Mouse (Mus musculus): ENCODE data around the gene Cntn3. TPM values are rescaled to one million over a fixed set of nuclear protein-coding genes. Genes with fewer than 3 reads are reported as not detected.

Gene Cntn3
- polyA plus RNA-seq, 1 experiment from 2014 or later: 0.23 TPM

GRCm38 (mm10) chr6:102556497-102556896, 16.4 kb downstream of the Cntn3 start:
- no peaks in the 10 kb centered on the region for H3K4me1 ChIP-seq
- no peak overlapping the region for H3K4me3 ChIP-seq
- 52% methylated on average over 3 of the region's 3 CpGs for WGBS
- no peaks in the 10 kb centered on the region for H3K36me3 ChIP-seq
- H3K27ac ChIP-seq (replicated peaks): no peak overlapping the region
- no peaks in the 10 kb centered on the region for H3K9me3 ChIP-seq
- no peak for ATAC-seq (ENCODE audit: extremely low read depth, insufficient number of reproducible peaks, low FRiP score, low TSS enrichment)
- H3K27me3 ChIP-seq (replicated peaks): no peaks in the 10 kb centered on the region
- no peak overlapping the region for H3K9ac ChIP-seq
- H3K4me2 ChIP-seq: no peak overlapping the region

- no peaks in the 10 kb centered on the region for H3K9me3 ChIP-seq
- H3K4me2 ChIP-seq: no peak overlapping the region
- H3K4me3 ChIP-seq: no peak overlapping the region
- H3K27ac ChIP-seq (replicated peaks): no peak overlapping the region
- no peaks in the 10 kb centered on the region for H3K27me3 ChIP-seq (replicated peaks)
- no peak overlapping the region for H3K9ac ChIP-seq
- ATAC-seq (ENCODE audit: extremely low read depth, insufficient number of reproducible peaks, low FRiP score, low TSS enrichment): no peak
- no peaks in the 10 kb centered on the region for H3K36me3 ChIP-seq
- no peaks in the 10 kb centered on the region for H3K4me1 ChIP-seq
- 65% methylated on average over 4 of the region's 4 CpGs for WGBS
Observed at GRCm38 (mm10) chr6:102555814-102556437, 17.0 kb downstream of the Cntn3 start.

- Histone ChIP-seq H3K4me2 (no peak overlapping the region), H3K36me3 (no peaks in the 10 kb centered on the region), H3K9me3 (no peaks in the 10 kb centered on the region), H3K27me3 (replicated peaks) (no peaks in the 10 kb centered on the region), H3K4me3 (no peak overlapping the region), H3K9ac (no peak overlapping the region), H3K27ac (replicated peaks) (no peak overlapping the region), H3K4me1 (no peaks in the 10 kb centered on the region)
- ATAC-seq (ENCODE audit: extremely low read depth, insufficient number of reproducible peaks, low FRiP score, low TSS enrichment): no peak
- WGBS: 81% methylated on average over 3 of the region's 3 CpGs
Observed at GRCm38 (mm10) chr6:102555067-102555657, 17.7 kb downstream of the Cntn3 start.

- no peak for ATAC-seq (ENCODE audit: extremely low read depth, insufficient number of reproducible peaks, low FRiP score, low TSS enrichment)
- H3K27me3 ChIP-seq (replicated peaks): no peaks in the 10 kb centered on the region
- 73% methylated on average over 7 of the region's 7 CpGs for WGBS
- H3K4me3 ChIP-seq: no peak overlapping the region
- no peaks in the 10 kb centered on the region for H3K9me3 ChIP-seq
- H3K36me3 ChIP-seq: no peaks in the 10 kb centered on the region
- no peak overlapping the region for H3K27ac ChIP-seq (replicated peaks)
- no peaks in the 10 kb centered on the region for H3K4me1 ChIP-seq
- no peak overlapping the region for H3K4me2 ChIP-seq
- no peak overlapping the region for H3K9ac ChIP-seq
Observed at GRCm38 (mm10) chr6:102541633-102542412, 31.1 kb downstream of the Cntn3 start.

GRCm38 (mm10) chr6:102535599-102535998, 37.3 kb downstream of the Cntn3 start:
- Histone ChIP-seq H3K9me3 (no peaks in the 10 kb centered on the region), H3K4me3 (no peak overlapping the region), H3K27me3 (replicated peaks) (no peaks in the 10 kb centered on the region), H3K27ac (replicated peaks) (no peak overlapping the region), H3K4me2 (no peak overlapping the region), H3K36me3 (no peaks in the 10 kb centered on the region), H3K9ac (no peak overlapping the region), H3K4me1 (no peaks in the 10 kb centered on the region)
- 52% methylated on average over 4 of the region's 4 CpGs for WGBS
- ATAC-seq (ENCODE audit: extremely low read depth, insufficient number of reproducible peaks, low FRiP score, low TSS enrichment): no peak

GRCm38 (mm10) chr6:102523037-102523436, 49.9 kb downstream of the Cntn3 start:
- H3K4me2 ChIP-seq: no peak overlapping the region
- H3K27me3 ChIP-seq (replicated peaks): no peaks in the 10 kb centered on the region
- no peak overlapping the region for H3K27ac ChIP-seq (replicated peaks)
- H3K9ac ChIP-seq: no peak overlapping the region
- no peak overlapping the region for H3K4me3 ChIP-seq
- H3K9me3 ChIP-seq: no peaks in the 10 kb centered on the region
- H3K36me3 ChIP-seq: no peaks in the 10 kb centered on the region
- WGBS: 53% methylated on average over 2 of the region's 2 CpGs
- ATAC-seq (ENCODE audit: extremely low read depth, insufficient number of reproducible peaks, low FRiP score, low TSS enrichment): no peak
- no peaks in the 10 kb centered on the region for H3K4me1 ChIP-seq

GRCm38 (mm10) chr6:102520977-102521376, 51.9 kb downstream of the Cntn3 start:
- no peak for ATAC-seq (ENCODE audit: extremely low read depth, insufficient number of reproducible peaks, low FRiP score, low TSS enrichment)
- H3K36me3 ChIP-seq: no peaks in the 10 kb centered on the region
- no peaks in the 10 kb centered on the region for H3K4me1 ChIP-seq
- no peak overlapping the region for H3K9ac ChIP-seq
- H3K9me3 ChIP-seq: no peaks in the 10 kb centered on the region
- no peak overlapping the region for H3K4me2 ChIP-seq
- no peak overlapping the region for H3K4me3 ChIP-seq
- H3K27me3 ChIP-seq (replicated peaks): no peaks in the 10 kb centered on the region
- 73% methylated on average over 2 of the region's 2 CpGs for WGBS
- no peak overlapping the region for H3K27ac ChIP-seq (replicated peaks)

GRCm38 (mm10) chr6:102515231-102515630, 57.7 kb downstream of the Cntn3 start:
- no peak overlapping the region for H3K9ac ChIP-seq
- no peak for ATAC-seq (ENCODE audit: extremely low read depth, insufficient number of reproducible peaks, low FRiP score, low TSS enrichment)
- no peak overlapping the region for H3K27ac ChIP-seq (replicated peaks)
- WGBS: 63% methylated on average over 2 of the region's 2 CpGs
- H3K9me3 ChIP-seq: no peaks in the 10 kb centered on the region
- no peak overlapping the region for H3K4me2 ChIP-seq
- no peaks in the 10 kb centered on the region for H3K4me1 ChIP-seq
- no peak overlapping the region for H3K4me3 ChIP-seq
- H3K27me3 ChIP-seq (replicated peaks): no peaks in the 10 kb centered on the region
- H3K36me3 ChIP-seq: no peaks in the 10 kb centered on the region

GRCm38 (mm10) chr6:102512085-102512484, 60.8 kb downstream of the Cntn3 start:
- WGBS: 57% methylated on average over 1 of the region's 1 CpGs
- Histone ChIP-seq H3K9me3 (no peaks in the 10 kb centered on the region), H3K27me3 (replicated peaks) (no peaks in the 10 kb centered on the region), H3K27ac (replicated peaks) (no peak overlapping the region), H3K4me3 (no peak overlapping the region), H3K36me3 (no peaks in the 10 kb centered on the region), H3K4me1 (no peaks in the 10 kb centered on the region), H3K4me2 (no peak overlapping the region), H3K9ac (no peak overlapping the region)
- ATAC-seq (ENCODE audit: extremely low read depth, insufficient number of reproducible peaks, low FRiP score, low TSS enrichment): no peak

- Histone ChIP-seq H3K4me3 (no peak overlapping the region), H3K36me3 (no peaks in the 10 kb centered on the region), H3K9me3 (no peaks in the 10 kb centered on the region), H3K9ac (no peak overlapping the region), H3K27me3 (replicated peaks) (no peaks in the 10 kb centered on the region), H3K4me1 (no peaks in the 10 kb centered on the region), H3K27ac (replicated peaks) (no peak overlapping the region), H3K4me2 (no peak overlapping the region)
- ATAC-seq (ENCODE audit: extremely low read depth, insufficient number of reproducible peaks, low FRiP score, low TSS enrichment): no peak
Observed at GRCm38 (mm10) chr6:102485509-102485908, 87.4 kb downstream of the Cntn3 start.

GRCm38 (mm10) chr6:102478320-102479080, 94.4 kb downstream of the Cntn3 start:
- Histone ChIP-seq H3K36me3 (no peaks in the 10 kb centered on the region), H3K9me3 (no peaks in the 10 kb centered on the region), H3K27ac (replicated peaks) (no peak overlapping the region), H3K4me1 (no peaks in the 10 kb centered on the region), H3K27me3 (replicated peaks) (no peaks in the 10 kb centered on the region), H3K4me2 (no peak overlapping the region), H3K9ac (no peak overlapping the region), H3K4me3 (no peak overlapping the region)
- no peak for ATAC-seq (ENCODE audit: extremely low read depth, insufficient number of reproducible peaks, low FRiP score, low TSS enrichment)
- WGBS: 66% methylated on average over 8 of the region's 8 CpGs

Measured in heart, embryonic 13.5 days (tissue).